Mouse (Mus musculus) left cerebral cortex, postnatal 4 days (tissue): ENCODE measurements around the gene Gm49322. TPM values are rescaled to one million over a fixed set of nuclear protein-coding genes. Genes with fewer than 3 reads are reported as not detected.
A peak's percentile ranks its signal among the peaks of the same experiment; 100 is the strongest.

Experiments used
- DNase-seq: peaks from one replicate; pipeline ENCODE4 v3.0.0-alpha.2; 2022
- intact Hi-C: fragments of 180-260 bp; cut with DNase I; formaldehyde crosslinking; loops from one replicate; pipeline ENCODE4 v1.15.1; 2025
- total RNA-seq, 2 experiments: library from RNA; stranded (reverse); gene quantifications; 2 replicates each; pipeline ENCODE4 v1.2.3; 2021

Gene Gm49322
- total RNA-seq, 2 experiments from 2014 or later: 3.7 to 4.8 TPM

GRCm38 (mm10) chr10:80578911-80579310 lies 26.9 kb upstream of the Gm49322 start:
- intact Hi-C loops: loop anchor here (5.0 kb wide), 1 partner anchor 108 kb away; no protein-coding TSS in a partner anchor
- peak; percentile 57 for DNase-seq

GRCm38 (mm10) chr10:80583047-80583446 lies 22.8 kb upstream of the Gm49322 start:
- no peak for DNase-seq
- intact Hi-C loops: no loop called here

- DNase-seq: peak; percentile 41
- intact Hi-C loops: no loop called here
Observed at GRCm38 (mm10) chr10:80584045-80584488, 21.8 kb upstream of the Gm49322 start.

GRCm38 (mm10) chr10:80584642-80585552 lies 20.9 kb upstream of the Gm49322 start:
- intact Hi-C loops: no loop called here
- no peak for DNase-seq

- no peak for DNase-seq
- intact Hi-C loops: no loop called here
Observed at GRCm38 (mm10) chr10:80585581-80585980, 20.2 kb upstream of the Gm49322 start.

GRCm38 (mm10) chr10:80586407-80587304 lies 19.2 kb upstream of the Gm49322 start:
- intact Hi-C loops: no loop called here
- no peak for DNase-seq

GRCm38 (mm10) chr10:80587305-80587657 lies 18.5 kb upstream of the Gm49322 start:
- intact Hi-C loops: no loop called here
- no peak for DNase-seq

GRCm38 (mm10) chr10:80589127-80589878 lies 16.5 kb upstream of the Gm49322 start:
- intact Hi-C loops: no loop called here
- no peak for DNase-seq

GRCm38 (mm10) chr10:80589879-80590854 lies 15.7 kb upstream of the Gm49322 start, which contains the start of gene Abhd17a:
Gene Abhd17a, minus strand, starts transcription at chr10:80590341.
- intact Hi-C loops: no loop called here
- peak; percentile 97 for DNase-seq

GRCm38 (mm10) chr10:80596318-80596717 lies 9.5 kb upstream of the Gm49322 start:
- no peak for DNase-seq
- intact Hi-C loops: no loop called here

- peak; percentile 96 for DNase-seq
- intact Hi-C loops: no loop called here
Observed at GRCm38 (mm10) chr10:80602698-80603325, 3.0 kb upstream of the Gm49322 start, which contains the start of the genes Scamp4 and Adat3. Gene Scamp4, plus strand, starts transcription at chr10:80602872. Gene Adat3, plus strand, starts transcription at chr10:80602880.

- DNase-seq: no peak
- intact Hi-C loops: no loop called here
Observed at GRCm38 (mm10) chr10:80603364-80603763, 2.5 kb upstream of the Gm49322 start.

- intact Hi-C loops: no loop called here
- no peak for DNase-seq
Observed at GRCm38 (mm10) chr10:80604001-80604509, 1.8 kb upstream of the Gm49322 start.

GRCm38 (mm10) chr10:80604988-80605387 lies 833 bp upstream of the Gm49322 start:
- DNase-seq: no peak
- intact Hi-C loops: no loop called here

GRCm38 (mm10) chr10:80606306-80606705 lies 485 bp downstream of the Gm49322 start:
- intact Hi-C loops: no loop called here
- no peak for DNase-seq

- DNase-seq: no peak
- intact Hi-C loops: no loop called here
Observed at GRCm38 (mm10) chr10:80606737-80607350, 1.0 kb downstream of the Gm49322 start.

GRCm38 (mm10) chr10:80608435-80608834 lies 2.6 kb downstream of the Gm49322 start:
- DNase-seq: no peak
- intact Hi-C loops: no loop called here

GRCm38 (mm10) chr10:80609269-80609924 lies 3.6 kb downstream of the Gm49322 start:
- no peak for DNase-seq
- intact Hi-C loops: no loop called here
